In genomic region chr8:120602672-120603071, GRCm38 (mm10) we compare ENCODE assay signal across 13 mouse cellular contexts. TPM values are rescaled to one million over a fixed set of nuclear protein-coding genes. Genes with fewer than 3 reads are reported as not detected.
DNase-seq lines count a peak whose midpoint lies in the region; ATAC-seq and TF ChIP-seq lines count a peak whose summit lies in the region.
"Had no signal": no experiment of that assay in that cellular context is flagged by ENCODE, and none has a peak within 500 bp of the region (broad histone marks: within the 10 kb centered on the region; RNA-seq: fewer than 3 reads in every experiment).

No protein-coding gene starts in this region.

- no peak overlapping the region for H3K9ac ChIP-seq in hindbrain, embryonic 12.5 days
- H3K9ac ChIP-seq in midbrain, embryonic 13.5 days (replicated peaks): no peak overlapping the region; the same call in 1 of the 2 replicates

- H3K27me3 ChIP-seq in hindbrain, embryonic 12.5 days: peaks cover 5% of the 10 kb centered on the region; the same call in 1 of the 2 replicates
- 0 out of 2 replicates have a peak, but pooled peaks cover 7% of the 10 kb centered on the region for H3K27me3 ChIP-seq in midbrain, embryonic 13.5 days

- peak; percentile 49 for ATAC-seq in hindbrain, embryonic 12.5 days (ENCODE audit: low FRiP score)
- ATAC-seq in midbrain, embryonic 13.5 days: peak; percentile 50; the same call in 1 of the 2 replicates

- no peak overlapping the region for H3K4me3 ChIP-seq in hindbrain, embryonic 12.5 days
- H3K4me3 ChIP-seq in midbrain, embryonic 13.5 days (replicated peaks): no peak overlapping the region
- H3K4me3 ChIP-seq in layer of hippocampus, adult 2 months: no peak overlapping the region
- H3K4me3 ChIP-seq: myocyte had no signal

- no peak overlapping the region for H3K27ac ChIP-seq in hindbrain, embryonic 12.5 days
- 0 out of 2 replicates have a peak overlapping the region, but pooled peaks have one; percentile 14 for H3K27ac ChIP-seq in midbrain, embryonic 13.5 days
- no peak overlapping the region for H3K27ac ChIP-seq in layer of hippocampus, adult 2 months

- no peak overlapping the region for H3K4me2 ChIP-seq in hindbrain, embryonic 12.5 days (replicated peaks)
- no peak overlapping the region for H3K4me2 ChIP-seq in midbrain, embryonic 13.5 days (replicated peaks)

- TF ChIP-seq CTCF in layer of hippocampus, adult 2 months (conservative IDR thresholded peaks at IDR 0.05): no peak

- no peaks in the 10 kb centered on the region for H3K36me3 ChIP-seq in hindbrain, embryonic 12.5 days
- H3K36me3 ChIP-seq in midbrain, embryonic 13.5 days: no peaks in the 10 kb centered on the region
- H3K36me3 ChIP-seq: G1E had no signal

- H3K9me3 ChIP-seq in hindbrain, embryonic 12.5 days (replicated peaks): no peaks in the 10 kb centered on the region
- no peaks in the 10 kb centered on the region for H3K9me3 ChIP-seq in midbrain, embryonic 13.5 days

- peaks cover 18% of the 10 kb centered on the region for H3K4me1 ChIP-seq in hindbrain, embryonic 12.5 days
- H3K4me1 ChIP-seq in midbrain, embryonic 13.5 days (replicated peaks): peaks cover 17% of the 10 kb centered on the region

- 39% methylated on average over 6 of the region's 6 CpGs for WGBS in hindbrain, embryonic 12.5 days
- 25% methylated on average over 6 of the region's 6 CpGs for WGBS in midbrain, embryonic 13.5 days

- DNase-seq in R1 (ENCODE audit: low read depth, low spot score): peak; percentile 90
- peak; percentile 59 for DNase-seq in embryo, embryonic 11 days
- DNase-seq in layer of hippocampus, adult 2 months (ENCODE audit: low spot score in 2 of 2): no peak
- no peak for DNase-seq in right cerebral cortex, adult 18-20 months
- no peak for DNase-seq in right cerebral cortex, postnatal 25 days
- DNase-seq in gastrocnemius, postnatal 10 days: no peak
- DNase-seq: layer of hippocampus, adult 9-11 months; lung, adult 18-20 months had no signal

RNA-seq across cellular contexts. Expression of gene Gins2, which starts 13.6 kb away (rescaled TPM):
- polyA plus RNA-seq in hindbrain, embryonic 12.5 days (2016; fragmentation: Nextera tagmentation; extraction: Ambion mirVana): 49.6 and 65.3 TPM in 2 replicates
- 36.7 and 37.9 TPM in 2 replicates for polyA plus RNA-seq in midbrain, embryonic 13.5 days (2015; fragmentation: Nextera tagmentation; extraction: Ambion mirVana)
- total RNA-seq in layer of hippocampus, adult 2 months (2021): 1 to 10 TPM; 5.2 to 6.2 TPM
- total RNA-seq in gastrocnemius, postnatal 10 days (2021): 1 to 10 TPM; 8.6 to 9.1 TPM

RNA-seq across cellular contexts. Expression of gene 1190005I06Rik, which starts 44.8 kb away (rescaled TPM):
- polyA plus RNA-seq in hindbrain, embryonic 12.5 days (2016; fragmentation: Nextera tagmentation; extraction: Ambion mirVana): 6.9 and 7.2 TPM in 2 replicates
- 6.0 and 8.3 TPM in 2 replicates for polyA plus RNA-seq in midbrain, embryonic 13.5 days (2015; fragmentation: Nextera tagmentation; extraction: Ambion mirVana)
- total RNA-seq in layer of hippocampus, adult 2 months (2021): 10 to 100 TPM; 14.0 to 15.6 TPM
- total RNA-seq in gastrocnemius, postnatal 10 days (2021): 1 to 10 TPM in 1 of 2 experiments, under 1 TPM in 1; 0.65 to 1.3 TPM
- total RNA-seq: hematopoietic stem cell, adult 5-6 weeks had no signal

Comparison
In these comparisons a context has a peak if more than half of its experiments do, and no peak if none do; other contexts are left out.
1. DNase-seq: peak in R1 (single experiment) and embryo, embryonic 11 days (single experiment); none in layer of hippocampus, adult 2 months (0 of 2), right cerebral cortex, adult 18-20 months (single experiment), right cerebral cortex, postnatal 25 days (single experiment) and gastrocnemius, postnatal 10 days (single experiment).
2. RNA of gene 1190005I06Rik, which starts 44.8 kb away (total RNA-seq): 14.0 to 15.6 TPM in layer of hippocampus, adult 2 months; 0.65 to 1.3 TPM in gastrocnemius, postnatal 10 days; every median in the first group is over 4 times any median in the second.